Mouse (Mus musculus) E14TG2a.4 (cell line): ENCODE results near the gene Olfr49.

Experiments used
- CTCF ChIP-seq: conservative IDR thresholded peaks from 2 replicates; pipeline ENCODE4 v1.5.1; 2014; ENCODE audit warnings: low read length
- NANOG ChIP-seq: IDR thresholded peaks from 2 replicates; pipeline ENCODE4 v1.6.1; 2014; ENCODE audit warnings: borderline replicate concordance, low read length, mixed read lengths

DNA sequence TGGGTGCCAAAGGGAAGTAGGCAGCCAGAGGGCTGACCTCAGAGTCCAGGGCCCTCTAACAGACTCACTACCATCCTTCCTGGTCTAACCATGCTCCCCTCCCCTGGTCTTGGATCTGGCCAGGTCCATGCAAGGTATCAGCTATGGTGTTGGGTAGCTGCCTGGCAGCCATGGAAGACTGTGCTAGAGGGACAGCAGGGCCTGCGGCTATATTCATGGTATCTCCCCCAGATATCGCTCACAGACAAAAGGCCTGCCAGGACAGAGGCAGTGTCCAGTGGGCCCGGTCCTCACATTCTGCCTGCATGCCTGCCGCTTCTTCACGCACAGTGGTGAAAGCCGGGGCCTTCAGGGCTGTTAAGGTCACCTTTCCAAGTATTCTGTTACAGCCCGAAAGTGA, 20.5 kb downstream of the Olfr49 start:
- TF ChIP-seq CTCF (no peak), NANOG (no peak)
